Mouse (Mus musculus) regulatory T cell (primary cell): ENCODE measurements at regions not wholly inside any gene's neighbourhood (a gene's known extent, or its start where the extent isn't known, plus 50 kb on each side); places are given as distances from the start of the nearest gene placed in this dataset.
"Not testable (repeated sequence)": the region's sequence is repeated elsewhere in the genome, so short reads cannot be mapped to it uniquely, and the experiment has no call there.

Experiments
- in situ Hi-C: fragments of 300-600 bp; cut with MboI, MseI; formaldehyde crosslinking; loops from one replicate; pipeline ENCODE4 v1.15.1; 2025; ENCODE audit warnings: high pct_unique_total_duplicates

GRCm38 (mm10) chr16:12516834-12517685 is 533.1 kb downstream of the Shisa9 start:
- in situ Hi-C loops: no loop called here

GRCm38 (mm10) chr16:12518264-12518663 is 534.4 kb downstream of the Shisa9 start:
- in situ Hi-C loops: no loop called here

GRCm38 (mm10) chr16:12521711-12522476 is 538.0 kb downstream of the Shisa9 start:
- in situ Hi-C loops: no loop called here

GRCm38 (mm10) chr16:12548462-12548861 is 561.0 kb upstream of the Ercc4 start:
- in situ Hi-C loops: no loop called here

- in situ Hi-C loops: no loop called here
Observed at GRCm38 (mm10) chr16:12588889-12589288, 520.6 kb upstream of the Ercc4 start.

- in situ Hi-C loops: no loop called here
Observed at GRCm38 (mm10) chr16:12608259-12608658, 501.2 kb upstream of the Ercc4 start.

GRCm38 (mm10) chr16:12611106-12611505 is 498.4 kb upstream of the Ercc4 start:
- in situ Hi-C loops: no loop called here

- in situ Hi-C loops: loop anchor here (5.0 kb wide), 1 partner anchor 50 kb away; no protein-coding TSS in a partner anchor
Observed at GRCm38 (mm10) chr16:12617781-12618180, 491.7 kb upstream of the Ercc4 start.

- in situ Hi-C loops: no loop called here
Observed at GRCm38 (mm10) chr16:12632533-12632932, 477.0 kb upstream of the Ercc4 start.

- in situ Hi-C loops: no loop called here
Observed at GRCm38 (mm10) chr16:12638971-12639640, 470.4 kb upstream of the Ercc4 start.

- in situ Hi-C loops: no loop called here
Observed at GRCm38 (mm10) chr16:12643053-12643452, 466.4 kb upstream of the Ercc4 start.

- in situ Hi-C loops: no loop called here
Observed at GRCm38 (mm10) chr16:12644621-12645020, 464.9 kb upstream of the Ercc4 start.

GRCm38 (mm10) chr16:12652180-12652579 is 457.3 kb upstream of the Ercc4 start:
- in situ Hi-C loops: no loop called here

GRCm38 (mm10) chr16:12673656-12674055 is 435.8 kb upstream of the Ercc4 start:
- in situ Hi-C loops: not testable (repeated sequence)

- in situ Hi-C loops: no loop called here
Observed at GRCm38 (mm10) chr16:12681474-12681873, 428.0 kb upstream of the Ercc4 start.

- in situ Hi-C loops: no loop called here
Observed at GRCm38 (mm10) chr16:12685816-12686215, 423.7 kb upstream of the Ercc4 start.

- in situ Hi-C loops: no loop called here
Observed at GRCm38 (mm10) chr16:12691776-12692175, 417.7 kb upstream of the Ercc4 start.

- in situ Hi-C loops: no loop called here
Observed at GRCm38 (mm10) chr16:12692739-12693292, 416.7 kb upstream of the Ercc4 start.

- in situ Hi-C loops: no loop called here
Observed at GRCm38 (mm10) chr16:12693346-12693745, 416.1 kb upstream of the Ercc4 start.

GRCm38 (mm10) chr16:12694646-12695045 is 414.8 kb upstream of the Ercc4 start:
- in situ Hi-C loops: no loop called here

- in situ Hi-C loops: no loop called here
Observed at GRCm38 (mm10) chr16:12696939-12697621, 412.4 kb upstream of the Ercc4 start.
